Mouse (Mus musculus) cortical plate, adult 2 months (tissue): ENCODE measurements around the gene Mboat2.

ENCODE experiments used
- CTCF ChIP-seq: fragments of 200-500 bp; IDR thresholded peaks from 2 replicates; pipeline ENCODE4 v1.5.1; 2011; ENCODE audit warnings: mild to moderate bottlenecking, control low read depth, low read length; ENCODE audit not compliant: insufficient read depth; ENCODE audit errors: extremely low read depth
- POLR2A ChIP-seq: fragments of 200-500 bp; IDR thresholded peaks from 2 replicates; pipeline ENCODE4 v1.6.1; 2011; ENCODE audit warnings: mild to moderate bottlenecking, low read length, control low read depth; ENCODE audit not compliant: insufficient read depth; ENCODE audit errors: extremely low read depth

DNA sequence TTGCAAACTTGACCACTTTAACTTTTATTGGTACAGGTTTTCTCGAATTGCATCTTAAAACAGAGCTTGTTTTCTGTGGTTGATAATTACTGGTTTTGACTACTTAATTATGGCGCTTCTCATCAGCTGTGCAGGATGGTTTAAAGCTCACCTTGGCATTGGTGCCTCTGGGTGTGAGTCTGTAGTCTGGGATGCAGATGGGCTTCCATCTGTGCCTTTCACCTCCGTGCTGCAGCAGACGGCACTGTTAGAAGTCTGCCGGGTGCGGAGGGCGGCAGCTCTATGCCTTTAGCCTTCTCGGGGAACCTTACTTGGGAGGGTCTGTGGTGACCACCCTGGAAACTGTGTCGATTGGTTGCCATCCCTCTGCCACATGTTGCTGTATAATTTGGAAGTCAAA lies 29.8 kb downstream of the Mboat2 start:
- TF ChIP-seq POLR2A, result no peak
- no peak for TF ChIP-seq CTCF
